Mouse (Mus musculus) left cerebral cortex, postnatal 14 days (tissue): ENCODE measurements around the gene Kcnma1. TPM values are rescaled to one million over a fixed set of nuclear protein-coding genes. Genes with fewer than 3 reads are reported as not detected.

ENCODE experiments used
- DNase-seq, 2 experiments: peaks; one replicate each; pipeline ENCODE4 v3.0.0; 2021 to 2022; ENCODE audit warnings: low spot score in 2 of 2, mixed read lengths in 1 of 2
- intact Hi-C: fragments of 180-260 bp; cut with DNase I; formaldehyde crosslinking; loops from one replicate; pipeline ENCODE4 v1.15.1; 2025
- long read RNA-seq, 2 experiments: library from polyadenylated mRNA; stranded (forward); transcript quantifications; one replicate each; pipeline ENCODE4 v2.0.0; 2021
- total RNA-seq, 2 experiments: library from RNA; stranded (reverse); gene quantifications; 2 replicates each; pipeline ENCODE4 v1.2.3; 2021

Kcnma1 gene
- 100 to 1,000 TPM; 164 to 187 TPM for total RNA-seq
- long read RNA-seq, experiment 1, partial matches to known transcripts = 7 of 36 reads
- long read RNA-seq, experiment 1, other reads (novel, unspliced or antisense) = 29 of 36 reads
- long read RNA-seq, experiment 2, partial matches to known transcripts = 5 of 26 reads
- long read RNA-seq, experiment 2, other reads (novel, unspliced or antisense) = 21 of 26 reads

DNA sequence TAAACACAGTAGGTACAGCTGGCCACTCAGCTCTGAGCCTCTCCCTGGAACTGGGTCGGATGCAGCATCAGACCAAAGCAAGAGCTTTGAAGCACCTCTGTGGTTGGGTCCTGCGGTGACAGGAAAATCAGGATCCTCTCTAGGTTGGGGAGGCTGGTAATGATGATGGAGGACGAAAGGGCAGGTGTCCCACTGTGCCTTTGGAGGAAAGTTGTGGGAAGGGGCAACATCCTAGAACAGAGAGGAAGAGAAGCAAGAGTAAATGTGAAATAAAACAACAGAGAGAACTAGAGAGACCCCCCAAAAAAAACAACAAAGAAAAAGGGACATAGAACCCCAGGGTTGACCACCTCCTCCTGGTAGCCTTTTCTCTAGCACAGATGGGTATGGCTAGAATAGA lies at the start of gene Kcnma1:
Gene Kcnma1, minus strand, starts transcription at position 101 of the 400 bp plus-strand sequence.
- intact Hi-C loops = no loop called here
- DNase-seq = no peak

DNA sequence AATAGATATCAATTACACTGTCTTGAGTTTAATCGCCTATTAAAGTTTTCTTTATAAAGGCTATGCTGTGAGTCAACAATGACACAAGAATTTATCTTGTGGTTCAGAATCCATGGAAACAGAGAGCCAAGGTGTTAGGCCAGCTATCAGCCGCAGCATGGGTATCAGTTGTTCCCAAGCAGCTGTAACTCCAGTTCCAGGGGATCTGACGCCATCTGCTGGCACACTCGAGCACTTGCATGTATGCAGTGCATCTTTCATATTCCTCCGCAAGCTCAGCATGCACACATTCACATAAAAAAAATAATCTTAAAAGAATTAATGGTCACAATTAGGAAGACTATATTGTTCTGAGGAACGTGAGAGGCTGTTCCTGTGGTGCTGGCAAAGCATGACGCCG lies 45.5 kb upstream of the Kcnma1 start:
- peak; percentile 28 to 41 for DNase-seq
- intact Hi-C loops = loop anchor here (5.0 kb wide), 1 partner anchor 477 kb away; no protein-coding TSS in a partner anchor

DNA sequence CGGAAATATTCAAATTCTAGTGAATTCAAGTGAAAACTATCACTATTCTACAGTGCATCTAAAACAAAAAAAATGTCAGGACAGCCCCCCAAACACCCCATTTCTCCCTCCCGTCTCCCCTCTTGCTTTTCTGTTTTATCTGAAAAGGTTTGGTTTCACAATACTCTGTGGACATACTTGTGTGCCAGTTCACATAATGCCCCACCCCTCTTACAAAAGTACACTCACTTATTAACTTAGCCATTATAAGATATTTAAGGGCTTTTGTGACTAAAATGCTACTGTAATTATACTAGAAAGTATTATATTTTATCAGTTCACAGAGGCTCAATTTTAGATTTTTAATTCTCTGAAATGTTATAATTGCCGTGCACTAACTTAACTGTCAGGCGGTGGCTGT lies 45.0 kb upstream of the Kcnma1 start:
- intact Hi-C loops = loop anchor here (5.0 kb wide), 1 partner anchor 477 kb away; no protein-coding TSS in a partner anchor
- no peak for DNase-seq

DNA sequence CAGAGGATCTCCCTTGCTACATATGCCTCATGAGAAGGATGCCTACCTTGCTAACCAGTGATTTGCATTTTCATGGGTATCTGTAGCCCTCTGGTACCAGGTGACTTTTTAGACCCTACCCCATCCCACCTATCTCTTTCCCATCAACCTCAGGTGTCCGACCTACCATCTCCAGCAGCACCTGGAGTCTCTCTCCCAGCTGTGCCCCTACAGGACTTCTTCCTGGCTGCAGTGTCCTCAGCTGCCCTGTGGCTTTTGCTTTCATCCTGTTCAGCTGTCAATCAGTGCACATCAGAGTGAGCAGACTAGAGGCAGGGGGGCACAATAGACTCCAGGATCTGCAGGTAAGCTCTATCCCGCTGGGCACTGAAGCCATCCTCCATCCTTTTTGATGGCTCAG lies 37.5 kb upstream of the Kcnma1 start:
- intact Hi-C loops = no loop called here
- no peak for DNase-seq

DNA sequence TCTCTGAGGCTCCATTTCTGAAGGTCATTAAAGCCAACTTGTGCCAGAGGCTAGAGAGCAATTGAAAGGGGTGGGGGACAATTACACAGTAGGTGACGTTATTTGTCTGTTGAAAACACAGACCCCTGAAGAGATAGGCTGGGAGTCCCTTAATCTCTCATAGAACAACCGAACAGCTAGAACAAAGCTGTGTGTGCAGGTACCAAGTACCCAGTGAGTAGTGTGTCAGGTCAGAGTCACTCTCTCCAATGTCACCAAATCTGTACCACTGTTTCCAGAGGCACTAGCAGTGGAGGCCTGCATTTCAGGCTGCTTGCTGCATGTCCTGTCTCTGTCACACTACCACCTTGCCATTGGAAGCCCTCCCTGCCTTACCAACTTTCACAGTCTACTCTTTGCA lies 22.3 kb upstream of the Kcnma1 start:
- no peak for DNase-seq
- intact Hi-C loops = no loop called here

DNA sequence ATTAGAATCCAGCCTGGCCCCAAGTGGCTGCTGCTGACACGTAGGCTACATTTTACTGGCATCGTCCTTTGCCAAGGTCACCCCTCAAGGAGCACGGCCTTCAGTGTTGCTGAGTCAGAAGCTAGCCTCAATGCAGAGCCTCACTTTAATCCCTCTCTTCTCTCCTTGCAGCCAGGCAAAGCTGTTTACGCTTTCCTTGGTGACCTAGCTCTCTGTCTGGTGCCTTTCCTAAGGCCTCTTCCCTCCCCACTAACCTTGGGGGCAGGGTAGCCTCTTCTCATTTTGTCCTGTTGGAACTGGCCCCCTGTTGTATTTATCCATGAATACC lies 21.9 kb upstream of the Kcnma1 start:
- intact Hi-C loops = no loop called here
- no peak for DNase-seq

DNA sequence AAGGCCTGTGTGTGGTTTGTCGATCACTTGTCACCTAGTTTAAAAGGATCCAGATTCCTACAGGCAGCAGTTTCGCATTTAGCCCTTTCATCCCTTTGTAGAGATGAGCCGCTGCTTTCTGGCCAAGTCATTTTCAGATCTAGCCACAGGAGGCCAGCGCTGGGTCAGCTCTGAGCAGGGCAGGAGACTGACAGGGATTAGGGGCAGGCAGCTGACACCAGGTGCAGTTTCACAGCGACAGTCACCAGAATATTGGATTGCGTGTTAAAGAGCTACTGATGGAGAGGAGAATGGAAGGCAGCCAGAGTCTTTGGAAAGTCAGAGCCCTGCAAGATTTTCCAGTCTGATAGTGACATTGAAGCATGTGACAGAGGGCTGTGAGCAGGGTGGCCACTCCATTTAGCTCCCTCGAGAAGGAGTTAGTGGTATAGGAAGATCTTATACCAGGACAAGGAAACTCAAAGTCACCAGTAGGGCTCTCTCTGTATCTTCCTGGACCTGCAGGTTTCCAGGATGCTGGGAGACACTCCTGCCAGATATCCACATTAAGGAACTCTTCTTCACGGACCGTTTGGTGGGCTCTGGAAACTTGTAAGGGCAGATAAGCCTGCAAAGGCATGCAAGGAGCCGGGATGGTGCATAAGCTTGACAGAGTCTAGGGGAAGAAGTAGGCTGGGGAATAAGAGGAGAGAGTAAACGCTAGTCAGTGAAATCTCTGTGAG lies 21.4 kb upstream of the Kcnma1 start:
- no peak for DNase-seq
- intact Hi-C loops = no loop called here

DNA sequence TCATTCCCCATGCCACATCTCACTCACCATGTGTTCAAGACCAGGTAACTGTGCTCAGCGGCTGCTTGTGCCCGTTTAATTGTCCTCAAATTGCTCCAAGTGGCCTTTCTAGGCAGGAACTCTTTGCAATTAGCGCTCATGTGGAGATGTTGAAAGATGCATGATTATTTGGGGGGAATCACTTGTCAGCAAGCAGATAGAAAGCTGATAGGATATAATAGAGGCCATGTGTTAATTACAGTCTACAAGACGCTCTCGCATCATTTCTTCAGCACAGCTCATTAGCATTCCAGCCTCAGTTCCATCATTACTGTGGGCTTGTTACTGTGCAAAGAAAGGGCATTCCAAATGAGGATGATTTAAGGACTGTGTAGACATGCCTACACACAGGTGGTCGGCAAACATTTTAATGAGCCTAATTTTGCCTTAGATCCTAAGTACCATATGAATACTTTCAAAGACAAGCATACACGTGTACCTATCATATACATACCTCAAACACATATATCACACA lies 18.6 kb upstream of the Kcnma1 start:
- no peak for DNase-seq
- intact Hi-C loops = no loop called here

DNA sequence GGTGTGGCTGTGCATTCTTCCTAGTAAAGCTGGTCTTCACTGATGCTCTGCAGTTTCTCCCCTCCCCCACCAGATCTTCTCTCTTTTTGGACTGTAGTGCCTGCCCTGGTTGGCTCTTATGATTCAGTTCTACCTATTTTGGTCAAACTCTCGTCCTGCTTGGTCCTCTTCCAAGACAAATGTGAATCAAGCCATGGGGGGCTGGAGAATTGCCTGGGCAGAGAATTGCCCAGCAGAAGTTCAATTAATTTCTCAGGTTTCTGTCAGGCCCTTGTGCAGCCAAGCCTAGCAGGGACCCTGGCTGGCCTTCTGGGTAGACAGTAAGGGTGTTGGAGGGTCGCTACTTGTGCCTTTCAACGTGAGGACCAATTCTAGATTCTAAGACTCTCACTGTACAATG lies 17.9 kb upstream of the Kcnma1 start:
- DNase-seq = no peak
- intact Hi-C loops = no loop called here

DNA sequence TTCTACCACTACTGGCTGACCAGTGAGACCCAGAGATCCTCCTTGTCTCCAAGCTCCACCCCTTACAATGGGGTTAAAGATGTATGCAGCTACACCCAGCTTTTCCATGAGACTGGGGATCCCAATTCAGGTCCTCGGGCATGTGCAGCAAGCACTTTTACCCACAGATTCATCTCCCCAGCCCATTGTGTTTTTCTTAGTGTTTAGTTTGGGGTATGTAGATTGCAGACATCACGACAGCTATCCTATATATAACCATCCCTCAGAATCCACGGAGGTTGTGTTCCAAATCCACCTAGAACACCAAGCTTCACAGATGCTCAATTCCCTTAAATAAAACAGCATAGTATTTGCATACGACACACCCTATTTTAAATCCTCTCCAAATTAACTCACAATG lies 6.4 kb upstream of the Kcnma1 start:
- peak; percentile 30 to 72 for DNase-seq

DNA sequence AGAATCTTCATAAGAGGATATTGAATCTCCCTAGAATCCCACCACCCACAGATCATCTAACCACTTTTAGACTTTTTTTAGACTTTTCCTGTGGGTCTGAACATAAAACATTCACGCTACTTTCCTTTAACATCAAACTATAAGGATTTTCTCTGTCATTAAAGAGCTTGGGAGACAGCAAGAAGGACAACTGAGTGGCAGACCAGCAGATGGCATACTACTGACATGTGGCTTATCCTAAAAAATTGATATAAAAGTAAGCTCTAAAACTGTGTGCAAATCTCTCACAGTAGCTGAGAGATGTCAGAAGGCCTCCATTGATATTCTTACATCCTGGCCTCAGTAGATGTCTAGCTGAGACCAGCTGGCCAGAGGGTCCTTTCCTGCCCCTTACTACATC lies 4.3 kb downstream of the Kcnma1 start:
- no peak for DNase-seq
- intact Hi-C loops = no loop called here

More for the DNA sequence above, 6.4 kb upstream of the Kcnma1 start:
- intact Hi-C loops = no loop called here

DNA sequence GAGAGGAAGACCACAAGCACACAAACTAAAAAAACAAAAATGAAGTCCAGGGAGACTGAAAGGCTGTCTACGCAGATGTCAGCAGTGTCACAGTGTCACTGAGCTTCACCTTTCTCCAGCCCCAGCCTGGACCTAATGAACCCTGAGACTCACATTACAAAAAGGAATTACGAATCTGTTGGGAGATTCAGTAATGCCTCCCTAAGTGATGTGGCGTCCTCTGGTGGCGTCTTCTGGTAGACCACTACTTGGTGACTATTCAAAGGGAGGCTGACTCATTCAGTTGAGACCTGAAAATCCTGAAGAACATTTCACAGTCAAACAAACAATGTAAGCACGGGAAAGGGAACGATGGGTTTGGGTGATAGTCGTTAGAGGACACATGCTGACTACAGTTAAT lies 6.0 kb downstream of the Kcnma1 start:
- intact Hi-C loops = no loop called here
- peak; percentile 85 to 88 for DNase-seq

DNA sequence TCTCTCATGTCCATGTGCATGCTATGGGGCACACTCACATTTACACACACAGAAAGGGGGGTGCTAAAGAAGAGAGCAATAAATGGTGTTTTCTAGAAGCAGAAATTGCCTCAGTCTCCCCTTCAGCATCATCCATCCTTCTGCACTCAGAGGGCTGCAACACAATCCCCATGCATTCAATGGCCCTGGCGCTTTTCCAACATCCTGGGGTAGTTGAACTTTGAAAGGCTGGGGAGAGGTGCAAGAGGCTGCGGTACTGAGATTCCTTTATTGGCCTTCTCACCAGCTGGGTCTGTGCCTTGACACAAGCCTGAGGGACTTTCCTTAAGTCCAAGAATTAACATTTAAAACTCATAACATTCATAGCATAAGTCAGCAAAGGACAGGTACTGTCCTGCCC lies 8.0 kb downstream of the Kcnma1 start:
- DNase-seq = no peak
- intact Hi-C loops = no loop called here

DNA sequence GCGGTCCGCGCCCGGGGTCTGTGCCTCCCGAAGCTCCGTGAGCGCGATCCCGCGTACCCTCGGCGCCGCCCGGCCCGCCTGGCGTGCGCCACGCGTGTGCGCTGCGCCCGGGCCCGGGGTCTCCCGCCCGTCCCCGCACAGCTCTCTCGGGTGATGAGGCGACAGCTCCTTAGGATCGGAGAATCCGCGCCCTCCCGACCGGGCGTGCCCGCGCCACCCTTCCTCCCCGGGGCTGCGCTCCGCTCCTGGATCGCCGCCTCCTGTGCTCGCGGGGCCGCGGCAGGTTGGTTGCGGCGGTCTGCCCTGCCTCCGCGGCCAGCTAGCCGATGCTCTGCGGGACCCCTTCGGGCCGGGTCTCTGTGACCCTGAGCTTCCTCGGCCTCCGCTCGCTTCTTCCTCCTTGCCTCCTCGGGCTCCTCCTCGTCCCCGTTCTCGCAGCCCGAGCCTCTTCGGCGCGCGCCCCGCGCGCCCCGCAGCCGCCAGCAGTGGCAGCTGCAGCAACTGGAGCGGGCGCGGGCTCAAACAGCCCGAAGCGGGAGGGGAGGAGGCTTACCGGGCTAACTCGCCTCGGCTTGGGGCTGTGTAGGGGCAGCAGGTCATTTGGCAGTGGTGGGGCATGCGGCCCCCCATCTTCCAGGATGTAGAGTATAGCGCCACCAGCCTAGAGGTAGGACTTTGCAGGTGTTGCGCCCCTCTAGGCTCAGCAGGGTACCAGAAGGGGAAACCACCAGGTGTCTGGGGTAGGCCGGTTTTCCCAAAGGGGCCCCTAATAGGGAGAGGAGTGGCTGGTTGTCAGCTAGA lies 9.6 kb downstream of the Kcnma1 start:
- intact Hi-C loops = loop anchor here (2.0 to 5.0 kb wide), 2 partner anchors 112 to 422 kb away; no protein-coding TSS in a partner anchor
- DNase-seq = peak; percentile 43 to 54

DNA sequence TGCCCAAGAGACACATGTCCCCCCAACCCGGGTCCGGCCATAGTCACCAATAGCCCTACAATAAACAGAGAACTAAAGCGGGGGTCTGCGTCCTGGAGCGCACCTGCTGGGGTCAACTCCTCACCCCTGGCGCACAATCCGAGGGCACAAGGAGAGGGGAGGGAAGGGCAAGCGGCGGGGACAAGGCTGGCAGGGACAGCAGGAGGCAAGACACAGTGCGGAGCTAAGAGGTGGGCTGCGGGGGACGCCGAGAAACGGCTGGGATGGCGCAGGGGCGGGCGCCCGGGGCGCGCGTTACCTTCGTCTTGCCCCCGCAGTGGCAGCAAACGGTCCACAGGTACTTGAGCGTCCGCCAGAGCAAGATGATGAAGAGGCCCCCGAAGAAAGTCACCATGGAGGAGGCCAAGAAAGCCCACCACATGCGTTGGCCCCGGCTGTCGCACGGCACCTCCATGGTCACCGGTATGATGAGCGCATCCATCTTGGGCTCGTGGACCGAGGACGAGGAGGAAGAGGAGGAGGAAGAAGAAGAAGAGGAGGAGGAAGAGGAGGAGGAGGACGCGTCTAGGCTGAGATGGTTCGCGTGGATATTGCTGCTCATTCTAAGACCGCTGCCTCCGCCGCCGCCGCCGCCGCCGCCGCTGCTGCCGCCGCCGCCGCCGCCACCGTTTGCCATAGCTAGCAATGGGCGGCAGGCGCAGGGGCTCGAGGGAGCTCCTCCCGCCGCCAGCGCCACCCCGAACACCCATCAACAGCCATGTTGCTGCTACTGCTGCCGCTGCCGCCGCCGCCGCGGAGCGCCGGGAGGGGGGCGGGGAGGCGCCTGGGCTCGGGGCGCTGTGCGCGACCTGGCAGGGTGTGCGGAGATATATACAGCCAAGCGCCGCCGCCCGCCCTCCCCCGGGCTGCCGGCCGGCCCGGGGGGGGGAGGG lies 10.6 kb downstream of the Kcnma1 start:
- DNase-seq = peak; percentile 46 to 69
- intact Hi-C loops = loop anchor here (2.0 to 5.0 kb wide), 3 partner anchors 111 to 421 kb away; no protein-coding TSS in a partner anchor

DNA sequence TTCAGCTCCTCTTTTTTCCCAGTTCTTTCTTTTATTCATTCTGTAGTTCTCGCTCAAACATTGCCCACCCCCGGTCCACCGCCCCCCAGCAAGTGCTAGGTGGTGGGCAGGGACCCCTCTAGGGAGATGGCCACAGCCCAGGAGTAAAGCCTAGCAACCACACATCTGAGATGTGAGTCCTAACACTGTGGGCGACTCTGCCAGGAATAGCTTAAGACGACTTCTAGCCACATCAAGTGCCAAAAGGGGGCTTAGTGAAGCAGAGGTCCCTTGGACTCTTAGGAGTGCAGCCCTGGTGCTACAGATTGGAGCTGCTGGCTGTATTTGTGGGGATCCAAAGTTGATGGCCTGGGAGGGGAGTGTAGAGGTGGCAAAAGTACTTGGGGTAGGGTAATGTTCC lies 11.6 kb downstream of the Kcnma1 start:
- DNase-seq = peak in 1 of 2 experiments; percentile 31
- intact Hi-C loops = loop anchor here (2.0 to 5.0 kb wide), 2 partner anchors 110 to 212 kb away; no protein-coding TSS in a partner anchor

DNA sequence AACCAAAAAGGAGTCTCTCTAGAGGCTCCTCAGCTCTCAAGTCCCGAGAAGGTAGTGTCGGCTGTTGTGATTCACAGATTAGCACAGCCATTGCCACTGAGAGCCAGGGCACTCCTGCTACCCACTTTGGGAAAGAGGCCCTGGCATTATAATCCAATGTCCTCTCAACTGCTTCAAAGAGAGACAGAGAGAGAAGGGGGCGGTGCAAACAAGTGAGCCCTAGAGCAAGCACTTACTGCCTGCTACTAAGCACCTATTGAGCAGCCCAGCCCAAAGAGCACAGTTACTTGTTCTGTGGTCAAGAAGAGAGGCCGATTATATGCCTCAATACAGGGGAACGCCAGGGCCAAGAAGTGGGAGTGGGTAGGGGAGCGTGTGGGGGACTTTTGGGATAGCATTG lies 16.4 kb downstream of the Kcnma1 start:
- intact Hi-C loops = no loop called here

DNA sequence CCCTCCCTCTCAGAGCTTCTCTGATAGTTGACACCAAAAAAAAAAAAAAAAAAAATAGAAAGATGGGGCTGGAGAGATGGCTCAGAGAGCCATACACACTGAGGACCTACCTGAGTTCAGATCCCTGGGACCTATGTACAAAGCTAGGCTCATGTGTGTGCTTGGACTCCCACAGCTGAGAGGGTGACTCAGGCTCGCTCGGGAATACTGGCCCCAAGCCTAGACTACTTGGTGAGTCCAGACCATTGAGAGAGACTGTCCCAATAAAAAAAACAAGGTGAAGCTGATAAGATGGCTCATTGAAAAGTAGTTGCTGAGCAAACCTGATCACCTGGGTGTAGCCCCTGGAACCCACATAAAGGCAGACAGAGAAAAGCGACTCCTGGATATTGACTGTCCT lies 18.5 kb downstream of the Kcnma1 start:
- DNase-seq = no peak
- intact Hi-C loops = no loop called here

More for the DNA sequence above, 16.4 kb downstream of the Kcnma1 start:
- no peak for DNase-seq

DNA sequence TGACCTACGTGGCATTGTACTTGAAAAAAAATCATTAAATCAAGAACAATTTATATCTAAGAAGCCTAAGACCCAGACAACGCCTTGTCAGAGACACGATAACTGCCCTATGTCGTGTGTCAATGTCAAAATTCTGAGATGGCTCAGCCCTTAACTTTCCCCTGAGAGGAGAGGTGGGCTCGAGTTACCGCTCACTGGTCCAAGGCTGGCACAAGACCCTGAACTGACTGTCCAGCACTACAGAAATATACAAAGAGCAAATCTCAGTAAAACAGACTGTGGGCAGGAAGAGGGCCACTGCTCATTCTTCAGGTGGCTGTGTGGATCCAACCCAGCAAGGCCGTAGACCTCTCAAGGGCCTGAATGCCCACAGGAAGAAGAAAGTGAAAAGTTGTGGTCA lies 23.4 kb downstream of the Kcnma1 start:
- intact Hi-C loops = no loop called here
- DNase-seq = no peak
